Mouse (Mus musculus): ENCODE results near the gene Cypt14.
"Not testable (repeated sequence)": the region's sequence is repeated elsewhere in the genome, so short reads cannot be mapped to it uniquely, and the experiment has no call there.

The Cypt14 gene

GRCm38 (mm10) chrX:39863504-39863903 lies at the start of gene Cypt14:
Cypt14 (minus strand) TSS chrX:39863604.
- TF ChIP-seq GATA4 (IDR thresholded peaks at IDR 0.05; ENCODE audit: insufficient replicate concordance, low read length), result not testable (repeated sequence)
